Mouse (Mus musculus) spleen, adult 2 months (tissue): ENCODE measurements around the gene Supt3.

ENCODE experiments used
- CTCF ChIP-seq: fragments of 200-500 bp; IDR thresholded peaks from 2 replicates; pipeline ENCODE4 v1.5.1; 2011; ENCODE audit warnings: mild to moderate bottlenecking, inconsistent platforms; ENCODE audit not compliant: insufficient read depth, insufficient read length, insufficient replicate concordance; ENCODE audit errors: extremely low read depth
- POLR2A ChIP-seq: fragments of 200-500 bp; IDR thresholded peaks from 2 replicates; pipeline ENCODE4 v1.6.1; 2011; ENCODE audit warnings: low read depth, low read length, inconsistent platforms

DNA sequence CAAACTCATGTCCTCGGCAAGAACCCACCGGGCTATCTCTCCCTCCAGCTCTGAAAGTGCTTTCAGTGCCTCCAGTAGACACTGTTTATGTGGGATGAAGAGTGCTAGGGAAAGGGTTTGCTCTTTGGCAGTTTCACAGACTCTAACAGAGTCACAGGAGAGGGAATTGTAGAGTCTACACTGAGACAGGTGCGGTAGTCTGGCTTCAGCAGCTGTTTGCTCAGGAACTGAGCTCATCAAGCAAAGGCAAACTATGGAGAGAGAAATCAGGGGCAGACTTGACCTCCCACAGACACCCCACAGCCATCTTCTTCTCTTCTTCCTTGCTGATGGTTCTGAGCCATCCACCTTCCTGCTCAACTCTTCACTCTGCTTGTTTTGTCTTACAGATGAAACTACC lies 193.3 kb downstream of the Supt3 start:
- no peak for TF ChIP-seq CTCF
- TF ChIP-seq POLR2A, result no peak
